Mouse (Mus musculus) thymus, adult 18-20 months (tissue): Measurements from ENCODE around the gene Pik3ip1.

Experiments used
- DNase-seq, 2 experiments: peaks; one replicate each; pipeline ENCODE4 v3.0.0; 2022; ENCODE audit warnings: mixed read lengths in 2 of 2

The Pik3ip1 gene

DNA sequence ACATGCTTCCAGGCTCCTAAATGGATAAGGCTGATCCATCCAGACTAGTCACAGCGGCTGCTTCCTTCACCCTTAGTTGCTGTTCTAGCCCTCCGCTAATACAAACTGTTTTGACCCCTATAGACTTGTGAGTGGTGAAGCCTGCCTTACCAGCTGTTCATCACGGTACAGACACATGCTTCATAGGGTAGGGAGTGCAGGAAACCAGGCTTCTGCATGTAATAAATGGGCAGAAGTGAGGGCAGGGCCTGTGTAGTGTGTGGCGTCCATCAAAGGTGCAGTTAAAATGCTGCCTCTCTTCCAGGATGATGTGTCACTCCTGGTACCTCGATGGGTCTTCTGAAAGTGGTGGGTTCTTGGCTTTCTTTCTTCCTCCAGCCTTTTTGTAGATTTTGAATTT is 7.8 kb downstream of the Pik3ip1 start:
- DNase-seq, result no peak

DNA sequence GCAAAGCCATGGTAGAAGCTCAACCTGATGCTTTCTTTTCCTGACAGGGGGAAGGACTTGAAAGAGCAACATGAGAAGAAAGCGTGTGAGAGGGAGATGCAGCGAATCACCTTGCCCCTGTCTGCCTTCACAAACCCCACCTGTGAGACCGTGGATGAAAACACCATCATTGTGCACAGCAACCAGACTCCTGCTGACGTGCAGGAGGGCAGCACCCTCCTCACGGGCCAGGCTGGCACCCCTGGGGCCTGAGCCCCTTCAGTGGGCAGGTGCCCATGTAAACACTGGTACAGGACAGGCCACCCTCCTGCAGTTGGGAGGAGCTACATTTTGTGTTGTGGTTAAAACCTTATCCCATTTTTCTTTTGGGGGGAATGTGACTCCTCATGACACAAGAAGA is 11.3 kb downstream of the Pik3ip1 start:
- DNase-seq, result no peak

DNA sequence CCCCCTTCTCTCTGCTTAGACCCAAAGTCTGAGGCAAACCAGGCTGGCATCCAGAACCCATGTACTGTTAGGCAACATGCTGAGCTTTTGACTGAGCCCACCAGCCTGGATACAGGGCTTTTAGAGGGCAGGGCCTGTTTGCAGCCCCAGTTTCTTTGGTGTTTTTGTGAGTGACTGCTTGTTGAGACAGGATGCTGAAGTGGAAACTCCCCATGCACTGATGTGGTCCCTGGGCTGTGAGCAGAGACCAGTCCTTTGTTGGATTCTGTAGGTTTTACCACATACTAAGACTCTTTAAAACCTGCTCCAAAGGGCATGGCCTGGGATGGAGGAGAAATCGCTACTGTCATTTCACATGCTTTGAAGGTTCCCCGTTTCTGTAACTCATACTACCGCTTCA is 14.7 kb downstream of the Pik3ip1 start:
- peak in 1 of 2 experiments; percentile 24 for DNase-seq

DNA sequence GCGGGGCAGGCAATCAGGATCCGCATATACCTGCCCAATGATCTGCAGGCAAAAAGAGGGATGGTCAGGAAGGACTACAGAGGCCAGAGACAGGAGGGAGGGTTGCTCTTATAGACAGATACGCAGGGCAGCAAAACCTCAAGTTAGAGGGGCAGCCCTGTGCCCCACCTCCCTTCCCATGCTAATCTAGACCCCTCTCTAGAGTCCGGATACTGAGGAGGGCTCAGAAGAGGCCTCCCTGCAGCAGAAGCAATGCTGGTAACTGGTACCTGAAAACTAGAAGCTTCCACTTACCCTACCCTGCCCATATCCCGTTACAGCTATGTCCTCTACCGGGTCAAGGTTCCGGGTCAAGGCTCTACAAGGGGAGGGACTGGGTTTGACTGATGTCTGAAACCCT is 16.1 kb downstream of the Pik3ip1 start:
- no peak for DNase-seq

DNA sequence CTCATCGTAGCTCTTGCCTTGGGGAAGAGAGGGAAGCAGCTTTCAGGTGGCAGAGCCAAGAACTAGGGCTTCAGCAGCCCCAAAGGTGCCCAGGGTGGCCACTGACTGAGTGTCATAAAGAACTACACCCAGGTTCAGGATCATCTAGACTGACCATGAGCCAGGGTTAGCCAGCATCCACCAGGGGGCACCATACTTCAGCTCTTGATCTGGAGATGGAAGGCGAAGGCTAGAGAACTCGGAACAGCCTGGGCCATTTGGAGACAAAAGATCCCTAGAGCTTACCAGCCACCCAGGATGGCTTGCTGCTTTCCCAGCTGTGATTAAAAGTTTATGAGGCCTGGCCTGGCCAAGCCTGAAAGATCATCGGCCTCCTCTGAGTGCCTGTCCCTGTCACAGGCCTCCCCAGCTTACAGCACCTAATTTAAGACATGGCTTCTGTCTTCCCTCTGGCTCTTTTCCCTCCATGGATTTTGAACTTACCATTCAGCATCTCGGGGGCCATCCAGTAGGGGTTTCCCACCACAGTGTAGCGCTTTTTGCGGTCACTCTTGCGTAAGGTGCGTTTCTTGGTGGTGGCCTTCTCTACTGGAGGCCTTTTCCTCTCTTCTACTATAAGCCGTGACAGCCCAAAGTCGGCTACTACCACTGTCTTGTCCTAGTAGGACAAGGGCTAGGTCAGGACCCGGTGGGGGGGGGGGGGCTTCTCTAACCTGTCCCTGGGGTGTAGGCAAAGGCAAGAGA is 17.1 kb downstream of the Pik3ip1 start:
- DNase-seq, result peak; percentile 63 to 73

DNA sequence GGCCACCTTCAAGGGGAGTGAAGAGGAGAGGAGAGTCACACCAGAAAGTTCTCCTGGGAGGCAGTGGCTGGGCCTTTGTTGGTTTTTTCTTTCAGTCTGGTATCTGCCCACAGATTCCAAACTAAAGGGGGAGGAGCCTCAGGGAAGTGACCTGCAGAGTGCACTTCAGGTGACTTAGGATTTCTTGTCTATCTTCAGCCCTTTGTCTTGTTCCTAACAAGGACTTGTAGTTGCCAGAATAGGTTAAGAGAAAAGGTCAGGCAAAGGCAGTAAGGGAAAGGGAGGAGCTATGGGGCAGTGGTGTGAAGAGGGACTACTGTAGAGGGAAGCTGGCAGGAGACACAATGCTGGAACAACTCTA is 17.6 kb downstream of the Pik3ip1 start:
- DNase-seq, result no peak

DNA sequence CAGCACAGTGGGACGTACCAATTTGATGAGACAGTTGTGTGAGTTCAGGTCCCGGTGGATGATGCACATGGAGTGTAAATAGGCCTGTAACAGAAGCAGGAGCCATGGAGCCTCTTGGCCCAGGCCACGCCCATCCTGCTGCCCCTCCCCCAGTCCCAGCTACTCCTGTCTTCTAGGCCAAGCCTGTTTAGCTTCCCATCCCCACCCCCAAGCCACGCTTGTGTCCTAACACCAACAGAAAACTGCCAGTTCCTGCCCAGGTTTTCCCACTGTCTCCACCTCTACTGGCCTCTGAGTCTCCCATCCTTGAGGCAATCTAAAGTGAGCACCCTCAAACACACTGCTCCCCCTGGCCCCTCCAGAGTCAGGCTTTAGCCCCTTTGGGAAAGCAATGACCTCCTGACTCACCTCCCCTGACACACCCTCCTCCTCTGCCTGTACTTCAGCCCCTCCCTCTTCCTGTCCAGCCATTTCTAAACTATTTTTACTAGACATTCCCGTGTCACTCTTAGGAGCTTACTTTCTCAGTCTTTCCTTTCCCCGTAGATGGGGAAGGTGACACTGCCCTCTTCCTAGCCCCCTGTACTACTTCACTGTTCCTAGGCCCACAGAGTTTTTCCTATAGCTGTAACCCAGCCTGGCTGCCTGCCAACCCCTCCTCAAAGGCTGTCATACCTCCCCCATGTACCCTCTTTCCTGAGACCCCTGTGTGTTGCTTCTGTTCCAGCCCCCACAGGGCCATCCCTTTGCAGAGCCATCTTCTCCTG is 18.6 kb downstream of the Pik3ip1 start:
- DNase-seq, result peak in 1 of 2 experiments; percentile 34

GRCm38 (mm10) chr11:3349343-3349695 is 19.1 kb downstream of the Pik3ip1 start:
- DNase-seq, result no peak

- DNase-seq, result no peak
These were observed 21.9 kb downstream of the Pik3ip1 start for GRCm38 (mm10) chr11:3352131-3352530.

GRCm38 (mm10) chr11:3352990-3353585 is 22.9 kb downstream of the Pik3ip1 start:
- peak in 1 of 2 experiments; percentile 53 for DNase-seq

DNA sequence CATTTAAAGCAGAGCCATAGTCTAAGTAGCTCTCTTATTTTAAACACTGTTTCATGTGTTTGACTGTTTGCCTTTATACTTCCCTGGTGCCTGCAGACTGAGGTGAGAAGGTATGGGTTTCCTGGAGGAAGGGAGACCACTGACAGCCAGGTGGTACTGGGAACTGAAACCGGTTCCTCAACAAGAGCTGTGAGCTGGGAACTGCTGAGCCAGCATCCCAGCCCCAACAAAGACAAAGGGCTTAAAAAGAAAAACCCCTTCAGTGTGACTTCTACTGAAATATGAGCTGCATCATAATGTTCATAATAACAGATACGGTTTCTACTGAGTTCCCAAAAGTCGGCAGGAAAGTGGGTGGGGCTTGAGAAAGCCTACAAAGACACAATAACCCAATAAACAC is 32.7 kb downstream of the Pik3ip1 start:
- DNase-seq, result no peak

DNA sequence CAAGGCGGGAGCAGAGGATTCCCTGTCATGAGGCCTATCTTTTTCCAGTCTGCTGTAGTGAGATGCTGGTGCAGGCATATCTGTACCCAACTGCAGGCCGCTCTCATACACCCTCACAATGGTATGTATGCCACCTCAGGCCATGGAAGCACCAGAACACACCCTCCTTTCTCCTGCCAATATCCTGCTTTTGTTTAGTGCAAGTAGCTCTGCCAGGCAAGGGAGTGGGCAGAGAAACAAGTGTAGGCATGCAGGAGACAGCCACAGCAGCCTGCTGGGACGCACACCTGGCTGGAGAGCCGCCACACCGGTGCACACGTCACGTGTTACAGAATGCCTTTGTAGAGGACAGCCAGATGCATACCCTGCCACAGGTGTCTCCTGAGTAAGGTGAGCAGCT is 36.2 kb downstream of the Pik3ip1 start:
- no peak for DNase-seq

GRCm38 (mm10) chr11:3368983-3369382 is 38.8 kb downstream of the Pik3ip1 start:
- DNase-seq, result no peak

DNA sequence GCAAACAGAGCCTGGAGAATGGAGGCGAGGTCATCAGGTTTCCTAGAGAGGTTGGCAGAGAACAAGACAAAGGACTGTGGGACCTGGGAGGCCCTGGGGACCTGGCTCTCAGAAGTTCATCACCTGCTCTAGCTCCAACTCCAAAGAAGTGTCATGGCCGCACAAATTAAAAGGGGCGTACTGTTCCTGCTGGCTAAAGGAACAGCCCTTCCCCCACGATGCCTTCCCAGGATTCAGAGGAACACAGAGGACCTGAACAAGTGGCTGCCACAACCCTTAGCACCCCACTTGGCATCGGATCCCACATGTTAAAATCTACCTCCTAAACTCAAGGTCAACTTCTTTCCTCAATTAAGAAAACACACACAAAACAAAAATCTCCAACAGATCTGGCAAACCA is 39.2 kb downstream of the Pik3ip1 start:
- DNase-seq, result no peak

DNA sequence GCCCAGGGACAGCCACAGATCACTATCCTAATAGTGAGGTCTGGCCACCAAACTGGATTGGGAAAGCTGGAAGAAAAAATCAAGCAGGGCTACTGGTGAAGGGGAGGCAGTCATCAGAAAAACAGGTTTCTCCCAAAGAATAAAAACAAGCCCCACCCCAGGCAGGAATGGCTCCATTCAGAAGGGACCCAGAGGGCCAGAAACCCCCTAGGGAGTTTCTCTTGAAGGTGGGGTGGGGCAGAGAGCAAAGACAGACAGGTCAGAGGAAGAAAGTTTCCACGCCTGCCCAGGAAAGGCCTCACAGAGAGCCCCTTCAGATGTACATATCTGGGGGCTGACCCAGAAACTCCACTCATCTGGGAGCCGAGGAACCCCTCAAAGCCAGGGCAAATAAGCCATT is 40.0 kb downstream of the Pik3ip1 start:
- DNase-seq, result no peak

GRCm38 (mm10) chr11:3370928-3371598 is 40.9 kb downstream of the Pik3ip1 start:
- DNase-seq, result peak; percentile 64 to 70

GRCm38 (mm10) chr11:3371599-3372295 is 41.5 kb downstream of the Pik3ip1 start:
- no peak for DNase-seq

DNA sequence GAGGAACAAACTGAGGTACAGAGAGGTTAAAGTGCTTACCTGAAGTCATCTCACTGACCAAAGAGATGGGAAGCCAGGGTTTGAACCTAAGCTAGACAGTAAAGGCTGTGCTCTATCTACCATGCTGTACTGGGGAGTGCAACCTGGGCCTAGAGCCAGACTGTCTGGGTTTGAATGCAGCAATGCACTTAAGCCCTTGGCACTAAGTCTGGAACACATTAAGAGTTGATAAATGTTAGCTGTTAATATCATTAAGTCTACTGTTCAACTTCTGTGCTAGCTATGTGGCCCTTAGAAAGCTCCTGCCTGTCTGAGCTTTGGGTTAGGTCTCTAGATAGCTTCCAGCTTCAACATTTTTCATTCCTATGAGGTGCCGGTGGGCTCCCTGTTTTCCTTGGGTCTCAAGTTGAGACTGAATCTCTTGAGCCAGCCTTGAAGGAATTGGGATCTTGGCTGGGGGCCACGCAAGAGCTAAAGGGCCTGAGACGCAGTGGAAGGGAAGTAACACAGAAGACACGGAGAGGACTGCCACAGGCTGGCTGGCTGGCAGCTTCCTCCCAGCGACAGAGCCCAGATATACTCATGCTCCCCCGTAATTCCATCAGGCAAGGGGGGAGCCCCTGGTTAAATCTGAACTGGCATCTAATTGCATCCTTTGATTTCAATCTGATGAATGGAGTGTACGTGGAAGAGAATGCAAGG is 43.5 kb downstream of the Pik3ip1 start:
- no peak for DNase-seq

GRCm38 (mm10) chr11:3374293-3374645 is 44.1 kb downstream of the Pik3ip1 start:
- no peak for DNase-seq

GRCm38 (mm10) chr11:3374741-3375140 is 44.5 kb downstream of the Pik3ip1 start:
- no peak for DNase-seq

DNA sequence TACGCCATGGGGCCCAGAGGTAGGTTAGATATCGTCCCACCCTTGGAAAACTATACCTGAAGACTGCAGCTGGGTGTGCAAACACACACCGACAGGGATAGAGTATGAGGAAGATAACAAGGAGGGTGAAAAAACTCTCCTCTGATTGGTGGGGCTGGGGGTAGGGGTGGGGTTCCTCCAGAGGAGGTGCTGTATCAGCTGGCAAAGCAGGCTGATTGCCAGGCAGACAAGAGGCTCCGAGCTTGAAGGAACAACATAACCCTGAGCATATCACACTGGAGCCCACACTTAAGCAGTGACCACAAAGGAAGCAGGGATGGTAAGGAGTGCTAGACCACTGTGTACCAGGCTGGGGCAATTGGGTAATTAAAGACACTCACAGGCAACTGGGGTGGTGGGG is 49.2 kb downstream of the Pik3ip1 start:
- no peak for DNase-seq

GRCm38 (mm10) chr11:3381148-3381814 is 51.1 kb downstream of the Pik3ip1 start:
- DNase-seq, result no peak
